Mouse (Mus musculus): ENCODE results near the gene Klhl34.

The Klhl34 gene

DNA sequence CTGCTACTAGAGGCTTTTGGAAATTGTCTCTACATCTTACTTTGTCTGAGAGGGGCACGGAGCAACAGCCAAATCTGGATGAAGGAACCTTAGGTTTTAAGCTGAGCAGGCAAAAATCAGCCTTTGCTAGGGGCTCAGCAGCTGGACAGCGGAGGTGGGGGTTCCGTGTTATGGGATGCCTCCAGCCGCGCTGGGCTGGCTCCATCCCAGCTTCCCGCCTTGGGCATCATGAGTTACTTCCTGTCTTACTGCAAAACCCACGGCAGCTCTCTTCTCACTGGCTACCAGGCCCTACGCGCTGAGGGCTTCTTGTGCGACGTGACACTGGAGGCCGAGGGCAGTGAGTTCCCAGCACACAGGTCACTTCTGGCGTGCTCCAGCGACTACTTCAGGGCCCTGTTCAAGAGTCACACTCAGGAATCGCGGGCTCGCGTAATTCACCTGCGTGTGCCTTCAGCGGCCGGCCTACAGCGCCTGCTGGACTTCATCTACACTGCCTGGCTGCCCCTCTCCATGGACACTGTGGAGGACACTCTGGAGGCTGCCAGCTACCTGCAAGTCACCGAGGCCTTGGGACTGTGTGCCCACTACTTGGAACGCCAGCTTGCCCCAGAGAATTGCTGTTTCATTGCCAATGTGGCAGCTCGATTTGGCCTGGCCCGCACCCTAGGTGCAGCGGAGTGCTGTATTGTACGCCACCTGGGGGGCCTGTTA is at the start of gene Klhl34:
TSS of gene Klhl34 (plus strand) at position 229 of the 714 bp plus-strand sequence.
- in situ Hi-C loops (cut with MseI, MboI) = no loop called here

DNA sequence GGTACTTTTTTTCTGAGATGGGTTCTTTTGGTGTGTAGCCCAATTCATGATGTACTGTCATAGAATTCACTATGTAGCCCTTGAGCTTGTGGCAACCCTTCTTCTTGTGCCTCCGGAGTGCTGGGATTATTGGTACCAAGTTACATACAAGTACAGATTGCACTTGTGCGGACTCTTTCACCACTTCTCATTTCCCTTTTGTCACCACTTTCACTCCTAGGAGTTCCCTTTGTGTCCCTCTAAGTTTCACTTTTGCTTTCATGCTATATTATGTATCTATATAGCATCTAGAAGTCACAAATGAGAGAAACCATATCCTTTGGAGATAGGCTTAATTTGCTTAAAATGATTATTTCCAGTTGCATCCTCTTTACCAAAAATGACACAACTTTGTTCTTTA is 16.6 kb upstream of the Klhl34 start:
- in situ Hi-C loops (cut with MseI, MboI) = no loop called here

DNA sequence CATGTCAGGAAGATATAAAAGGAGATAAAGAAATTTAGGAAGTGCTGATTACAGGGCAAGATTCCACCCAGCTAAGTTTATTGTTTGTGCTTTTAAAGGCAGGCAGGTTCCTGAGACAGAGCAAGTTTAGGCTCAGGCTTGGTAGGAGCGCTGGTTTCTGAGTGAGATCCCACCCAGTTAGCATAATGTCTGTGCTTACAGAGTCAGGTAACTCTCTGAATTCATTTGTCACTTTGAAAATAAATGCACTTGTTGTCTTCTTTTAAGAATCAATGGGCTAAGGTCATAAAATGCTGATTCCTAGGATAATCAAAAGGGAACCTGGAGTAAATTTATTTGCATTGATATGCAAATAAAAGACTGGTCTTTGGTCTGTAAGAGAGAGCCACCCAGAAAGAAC is 8.5 kb upstream of the Klhl34 start:
- in situ Hi-C loops (cut with MseI, MboI) = no loop called here

GRCm38 (mm10) chrX:157817571-157818206 is 546 bp upstream of the Klhl34 start:
- in situ Hi-C loops (cut with MseI, MboI) = no loop called here

GRCm38 (mm10) chrX:157818921-157819260 is 656 bp downstream of the Klhl34 start:
- in situ Hi-C loops (cut with MseI, MboI) = no loop called here

- in situ Hi-C loops (cut with MseI, MboI) = no loop called here
These were observed 11.7 kb downstream of the Klhl34 start for GRCm38 (mm10) chrX:157829983-157830382.
